Mouse (Mus musculus) bone marrow, adult 2 months (tissue): ENCODE measurements at regions not wholly inside any gene's neighbourhood (a gene's known extent, or its start where the extent isn't known, plus 50 kb on each side); places are given as distances from the start of the nearest gene placed in this dataset.

Source experiments
- CTCF ChIP-seq: fragments of 200-500 bp; IDR thresholded peaks from 2 replicates; pipeline ENCODE4 v1.5.1; 2011; ENCODE audit warnings: low read length, control low read depth; ENCODE audit not compliant: control insufficient read depth, insufficient read depth
- POLR2A ChIP-seq: fragments of 200-500 bp; IDR thresholded peaks from 2 replicates; pipeline ENCODE4 v1.6.1; 2011; ENCODE audit warnings: low read depth, mild to moderate bottlenecking, control low read depth, low read length, borderline replicate concordance; ENCODE audit not compliant: control insufficient read depth

GRCm38 (mm10) chr15:97580726-97581125 lies 124.9 kb downstream of the Rpap3 start:
- TF ChIP-seq CTCF (no peak), POLR2A (no peak)
